Mouse (Mus musculus) myocyte (in vitro differentiated cells): ENCODE measurements around the gene Gm10842.

Source experiments
- CEBPB ChIP-seq: IDR thresholded peaks from 2 replicates; pipeline ENCODE4 v1.6.1; 2011; ENCODE audit warnings: mild to moderate bottlenecking, moderate library complexity; ENCODE audit not compliant: poor library complexity, insufficient read depth, severe bottlenecking
- MAX ChIP-seq: IDR thresholded peaks from one replicate; pipeline ENCODE4 v1.6.1; 2011; ENCODE audit warnings: low read depth, mild to moderate bottlenecking, control low read depth
- MYOD1 ChIP-seq, 3 experiments: IDR thresholded peaks; one replicate each; pipeline ENCODE4 v1.6.1; 2011; ENCODE audit warnings: control low read depth in 2 of 3, low read depth in 2 of 3, mild to moderate bottlenecking in 2 of 3, moderate library complexity in 1 of 3; ENCODE audit not compliant: insufficient read length in 2 of 3, control insufficient read depth in 1 of 3
- MYOG ChIP-seq, 3 experiments: IDR thresholded peaks; one replicate each; pipeline ENCODE4 v1.6.1; 2011; ENCODE audit warnings: control low read depth in 2 of 3, low read depth in 2 of 3, mild to moderate bottlenecking in 2 of 3; ENCODE audit not compliant: insufficient read length in 2 of 3, control insufficient read depth in 1 of 3, insufficient read depth in 1 of 3
- POLR2A ChIP-seq: IDR thresholded peaks from one replicate; pipeline ENCODE4 v1.6.1; 2011; ENCODE audit warnings: low read depth, mild to moderate bottlenecking, control low read depth, moderate library complexity; ENCODE audit not compliant: insufficient read length
- POLR2AphosphoS2 ChIP-seq: IDR thresholded peaks from one replicate; pipeline ENCODE4 v1.6.1; 2011; ENCODE audit warnings: low read depth, control low read depth; ENCODE audit not compliant: insufficient read length
- TCF12 ChIP-seq: IDR thresholded peaks from one replicate; pipeline ENCODE4 v1.6.1; 2011; ENCODE audit warnings: mild to moderate bottlenecking, control low read depth; ENCODE audit not compliant: poor library complexity, insufficient read depth, severe bottlenecking

DNA sequence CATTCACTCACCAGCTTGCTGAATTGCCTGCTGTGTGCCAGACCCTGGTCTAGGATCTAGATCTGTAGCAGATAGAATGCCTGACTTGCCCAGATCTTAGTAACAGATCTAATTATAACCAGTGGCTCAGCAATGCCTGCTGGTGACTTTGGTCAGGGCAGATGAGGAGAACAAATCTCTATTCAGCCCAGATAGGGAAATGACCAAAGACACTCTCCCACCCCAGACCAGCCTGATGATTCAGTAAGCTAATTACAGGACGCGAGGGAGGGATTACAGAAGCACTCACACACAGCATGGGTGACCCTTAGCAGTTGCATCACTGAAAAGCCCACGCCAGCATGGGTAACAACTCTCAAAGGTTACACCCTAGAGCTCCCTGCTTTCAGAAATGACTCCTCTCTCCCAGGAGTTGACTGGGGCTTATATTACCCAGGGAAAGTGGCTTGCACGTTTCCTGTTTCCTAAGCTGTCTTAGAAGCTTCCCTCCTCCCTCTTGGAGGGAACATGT is 26.1 kb upstream of the Gm10842 start:
- TF ChIP-seq POLR2A (no peak), MYOG (IDR thresholded peaks at IDR 0.05; ENCODE audit: control insufficient read depth in 1 of 3, insufficient read depth in 1 of 3, insufficient read length in 2 of 3, low read depth in 2 of 3) (no peak), MYOD1 (IDR thresholded peaks at IDR 0.05; ENCODE audit: control insufficient read depth in 1 of 3, insufficient read length in 2 of 3, low read depth in 2 of 3) (peak in 1 of 3 experiments; percentile 33), MAX (peak; percentile 27), CEBPB (peak; percentile 90), TCF12 (no peak), POLR2AphosphoS2 (no peak)
